Mouse (Mus musculus) liver, embryonic 13.5 days (tissue): Measurements from ENCODE around the gene Axdnd1. TPM values are rescaled to one million over a fixed set of nuclear protein-coding genes. Genes with fewer than 3 reads are reported as not detected.

Source experiments
- ATAC-seq: fragments of 200-750 bp; cut with Nextera tagmentation; 2 replicates; pipeline ENCODE4 v1.8.0; 2017; ENCODE audit warnings: low read depth, mild to moderate bottlenecking, moderate number of reproducible peaks, moderate library complexity
- DNase-seq: peaks from one replicate; pipeline ENCODE4 v3.0.0; 2022
- H3K27ac ChIP-seq: fragments of 300-500 bp; sonication (generic); 2 replicates; pipeline ENCODE4 v1.5.1; 2015; ENCODE audit warnings: moderate library complexity, mild to moderate bottlenecking, inconsistent platforms
- H3K27me3 ChIP-seq: fragments of 300-500 bp; sonication (generic); 2 replicates; pipeline ENCODE4 v1.6.1; 2015; ENCODE audit warnings: mild to moderate bottlenecking, inconsistent platforms
- H3K36me3 ChIP-seq: fragments of 300-500 bp; sonication (generic); 2 replicates; pipeline ENCODE4 v1.6.1; 2015; ENCODE audit warnings: mild to moderate bottlenecking, inconsistent platforms
- H3K4me1 ChIP-seq: fragments of 300-500 bp; sonication (generic); replicated peaks from 2 replicates; pipeline ENCODE4 v1.6.1; 2015; ENCODE audit warnings: inconsistent platforms
- H3K4me2 ChIP-seq: fragments of 300-500 bp; sonication (generic); 2 replicates; pipeline ENCODE4 v1.6.1; 2015; ENCODE audit warnings: inconsistent platforms, mild to moderate bottlenecking, moderate library complexity
- H3K4me3 ChIP-seq: fragments of 300-500 bp; sonication (generic); replicated peaks from 2 replicates; pipeline ENCODE4 v1.5.1; 2015; ENCODE audit warnings: mild to moderate bottlenecking, inconsistent platforms
- H3K9ac ChIP-seq: fragments of 300-500 bp; sonication (generic); 2 replicates; pipeline ENCODE4 v1.6.1; 2015; ENCODE audit warnings: mild to moderate bottlenecking, inconsistent platforms
- H3K9me3 ChIP-seq: fragments of 300-500 bp; sonication (generic); replicated peaks from 2 replicates; pipeline ENCODE4 v1.6.1; 2016; ENCODE audit warnings: inconsistent platforms
- WGBS: fragments of 180-500 bp; shearing (Covaris S2); methylation state at CpG from one replicate; pipeline ENCODE4 v1.1.7; 2015; ENCODE audit not compliant: insufficient replicate concordance; 5-methylcytosine and 5-hydroxymethylcytosine counted together
- polyA plus RNA-seq: library from polyadenylated mRNA; unstranded; fragments of >200 nt; fragmentation: Nextera tagmentation; extraction: Ambion mirVana; gene quantifications from 2 replicates; pipeline ENCODE4 v1.2.1, GENCODE M21; 2015

Axdnd1 gene
- polyA plus RNA-seq, 1 experiment from 2014 or later, result not detected

DNA sequence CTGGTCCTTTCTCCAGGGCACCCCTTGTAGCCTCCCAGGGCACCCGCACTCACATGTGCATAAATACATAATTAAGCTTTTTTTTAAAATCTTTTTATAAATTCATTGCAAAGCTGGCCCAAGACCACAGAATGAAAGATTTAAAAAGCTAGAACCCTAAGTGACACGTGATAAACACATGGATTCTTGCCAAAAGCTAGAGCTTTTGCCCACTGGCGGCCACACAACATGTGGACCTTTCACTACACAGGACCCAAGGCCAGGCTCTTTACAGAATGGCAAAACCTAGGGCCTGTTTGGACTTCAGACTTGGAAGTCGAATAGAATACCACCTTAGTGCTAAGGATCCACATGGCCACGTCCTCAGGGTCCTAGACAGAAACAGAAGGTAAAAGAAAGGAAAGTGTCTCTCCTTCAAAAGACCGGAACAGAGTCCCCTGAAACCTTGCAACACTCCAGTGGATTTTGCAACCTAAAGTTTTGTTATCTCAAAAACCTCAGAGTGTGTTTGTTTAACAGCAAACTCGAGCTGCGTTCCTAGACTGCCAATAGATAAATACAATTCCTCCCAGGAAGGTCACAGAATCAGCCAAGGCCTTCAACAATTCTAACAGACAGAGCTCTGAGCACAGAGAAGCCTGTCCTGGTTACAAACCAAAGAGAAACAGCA lies 37.6 kb upstream of the Axdnd1 start:
- Histone ChIP-seq H3K9ac (no peak overlapping the region), H3K4me2 (0 out of 2 replicates have a peak overlapping the region, but pooled peaks have one; percentile 12), H3K4me3 (no peak overlapping the region), H3K27me3 (no peaks in the 10 kb centered on the region), H3K9me3 (no peaks in the 10 kb centered on the region), H3K27ac (peak overlapping the region; percentile 58; the same call in 1 of the 2 replicates), H3K4me1 (peaks cover 51% of the 10 kb centered on the region), H3K36me3 (no peaks in the 10 kb centered on the region)
- DNase-seq, result no peak
- ATAC-seq, result 0 out of 2 replicates have a peak, but pooled peaks have one; percentile 24
- WGBS, result 42% methylated on average over 8 of the region's 8 CpGs

DNA sequence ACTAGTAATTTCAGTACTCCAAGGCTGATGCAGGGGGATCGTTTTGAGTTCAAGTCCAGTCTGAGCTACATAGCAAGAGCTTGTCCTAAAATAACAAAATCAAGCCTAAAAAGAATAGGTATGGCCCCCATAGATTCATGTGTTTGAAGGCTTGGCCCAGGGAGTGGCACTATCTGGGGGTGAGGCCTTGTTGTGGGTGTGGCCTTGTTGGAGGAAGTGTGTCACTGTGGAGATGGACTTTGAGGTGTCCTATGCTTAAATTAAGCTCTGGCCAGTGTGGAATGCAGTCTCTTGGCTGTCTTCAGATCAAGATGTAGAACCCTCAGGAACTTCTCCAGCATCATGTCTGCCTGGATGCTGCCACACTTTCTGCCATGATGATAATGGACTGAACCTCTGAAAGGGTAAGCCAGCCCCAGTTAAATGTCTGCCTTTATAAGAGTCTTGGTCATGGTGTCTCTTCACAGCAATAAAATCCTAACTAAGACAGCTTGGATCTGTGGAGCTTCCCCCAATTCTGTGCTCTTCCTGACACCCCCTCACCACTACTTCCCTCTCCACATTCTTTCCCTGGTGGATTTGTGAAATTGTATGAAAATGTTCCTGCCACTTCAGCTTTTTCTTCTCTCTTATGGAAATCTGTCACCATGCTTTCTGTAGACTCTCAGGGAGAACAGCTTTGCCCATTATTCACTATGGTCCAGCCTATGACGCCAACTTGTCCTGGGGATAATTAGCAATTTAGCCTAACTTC lies 34.2 kb upstream of the Axdnd1 start:
- no peaks in the 10 kb centered on the region for H3K9me3 ChIP-seq
- 66% methylated on average over 2 of the region's 2 CpGs for WGBS
- no peaks in the 10 kb centered on the region for H3K36me3 ChIP-seq
- no peak overlapping the region for H3K4me2 ChIP-seq
- no peak overlapping the region for H3K4me3 ChIP-seq
- DNase-seq (no peak), ATAC-seq (0 out of 2 replicates have a peak, but pooled peaks have one; percentile 38)
- H3K27ac ChIP-seq, result no peak overlapping the region
- peaks cover 33% of the 10 kb centered on the region for H3K4me1 ChIP-seq
- H3K9ac ChIP-seq, result no peak overlapping the region
- H3K27me3 ChIP-seq, result no peaks in the 10 kb centered on the region

DNA sequence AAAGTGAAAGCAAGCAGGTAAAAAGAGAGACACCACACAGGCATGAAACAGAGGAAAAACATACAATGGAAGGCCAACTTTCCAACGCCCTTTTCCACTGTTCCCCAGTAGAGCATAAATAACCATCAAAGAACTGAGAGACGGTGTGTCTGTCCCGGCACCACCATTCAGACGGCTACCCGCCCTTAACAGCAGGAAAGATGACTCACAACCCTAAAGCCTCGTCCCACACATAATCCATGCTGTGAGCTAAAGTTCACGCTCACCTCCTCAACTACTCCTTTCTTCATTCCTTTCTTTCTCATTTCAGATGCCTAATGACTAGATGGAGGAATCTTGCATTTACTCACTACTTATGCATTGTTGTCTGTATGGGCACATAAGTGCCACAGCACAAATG lies 33.4 kb upstream of the Axdnd1 start:
- H3K9ac ChIP-seq, result no peak overlapping the region
- H3K4me3 ChIP-seq, result no peak overlapping the region
- H3K27ac ChIP-seq, result no peak overlapping the region
- no peaks in the 10 kb centered on the region for H3K27me3 ChIP-seq
- ATAC-seq (no peak), DNase-seq (no peak)
- WGBS, result 40% methylated on average over 7 of the region's 7 CpGs
- no peaks in the 10 kb centered on the region for H3K36me3 ChIP-seq
- H3K9me3 ChIP-seq, result no peaks in the 10 kb centered on the region
- peaks cover 25% of the 10 kb centered on the region for H3K4me1 ChIP-seq
- no peak overlapping the region for H3K4me2 ChIP-seq

DNA sequence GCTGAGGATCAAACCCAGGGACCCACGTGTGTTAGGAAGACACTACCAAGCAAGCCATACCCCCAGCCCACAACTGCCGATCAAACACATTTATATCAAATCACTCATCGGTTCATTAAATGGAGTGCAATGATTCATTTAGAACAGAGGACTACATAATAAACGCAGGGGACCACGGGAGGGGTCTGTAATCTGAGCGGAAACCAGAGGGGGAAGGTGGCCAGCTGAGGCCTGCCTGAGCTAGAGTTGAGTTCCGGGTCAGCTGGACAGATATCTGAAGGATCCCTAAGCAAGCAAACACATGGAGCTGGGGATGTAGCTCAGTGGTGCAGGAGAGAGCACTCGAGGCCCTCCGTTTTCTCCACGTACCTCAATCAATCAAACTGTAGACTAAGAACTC lies 32.9 kb upstream of the Axdnd1 start:
- no peaks in the 10 kb centered on the region for H3K27me3 ChIP-seq
- H3K27ac ChIP-seq, result no peak overlapping the region
- H3K9me3 ChIP-seq, result no peaks in the 10 kb centered on the region
- H3K36me3 ChIP-seq, result no peaks in the 10 kb centered on the region
- H3K4me3 ChIP-seq, result no peak overlapping the region
- no peak for DNase-seq
- ATAC-seq, result no peak
- 72% methylated on average over 10 of the region's 10 CpGs for WGBS
- no peak overlapping the region for H3K4me2 ChIP-seq
- peaks cover 21% of the 10 kb centered on the region for H3K4me1 ChIP-seq
- H3K9ac ChIP-seq, result no peak overlapping the region

DNA sequence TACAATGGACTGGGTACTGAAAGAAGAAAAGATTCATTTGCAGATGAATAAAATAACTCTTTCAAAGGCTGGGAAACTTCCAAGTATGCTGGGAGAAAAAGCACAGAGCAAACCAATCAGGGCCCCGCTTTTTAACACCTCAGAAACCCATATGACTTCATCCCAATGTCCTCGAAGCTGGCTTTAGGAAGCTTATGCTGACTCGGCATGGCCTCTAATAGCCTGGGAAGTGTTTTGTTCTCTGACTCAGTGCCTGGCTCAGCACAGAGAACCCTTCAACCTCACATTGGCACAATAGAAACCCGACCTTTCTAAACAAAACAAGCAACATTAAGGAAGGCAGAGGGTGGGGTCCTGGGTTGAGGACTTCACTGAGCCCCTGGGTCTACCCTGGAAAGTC lies 29.5 kb upstream of the Axdnd1 start:
- 53% methylated on average over 4 of the region's 4 CpGs for WGBS
- Histone ChIP-seq H3K27me3 (no peaks in the 10 kb centered on the region), H3K27ac (no peak overlapping the region), H3K9me3 (no peaks in the 10 kb centered on the region), H3K4me3 (no peak overlapping the region), H3K36me3 (no peaks in the 10 kb centered on the region), H3K9ac (no peak overlapping the region), H3K4me1 (peaks cover 10% of the 10 kb centered on the region), H3K4me2 (no peak overlapping the region)
- DNase-seq, result no peak
- no peak for ATAC-seq

DNA sequence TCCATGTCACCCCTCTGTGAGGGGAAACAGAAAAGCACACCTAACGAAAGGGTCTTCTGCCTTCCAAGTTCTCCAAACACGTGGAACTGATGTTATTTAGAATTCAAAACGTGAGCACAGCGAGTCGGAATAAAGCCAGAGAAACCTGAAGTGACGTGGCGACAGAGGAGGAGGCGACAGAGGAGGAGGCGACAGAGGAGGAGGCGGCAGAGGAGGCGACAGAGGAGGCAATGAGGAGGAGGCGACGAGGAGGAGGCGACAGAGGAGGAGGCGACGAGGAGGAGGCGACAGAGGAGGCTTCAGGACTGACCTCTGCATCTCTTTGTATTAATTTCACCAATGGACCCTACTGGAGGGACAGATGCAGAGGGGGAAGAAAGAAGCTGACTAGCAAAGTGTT lies 28.7 kb upstream of the Axdnd1 start:
- ATAC-seq (no peak), DNase-seq (no peak)
- Histone ChIP-seq H3K27me3 (no peaks in the 10 kb centered on the region), H3K4me2 (no peak overlapping the region), H3K36me3 (peaks cover 5% of the 10 kb centered on the region; the same call in 1 of the 2 replicates), H3K9me3 (no peaks in the 10 kb centered on the region), H3K9ac (no peak overlapping the region), H3K4me3 (no peak overlapping the region), H3K27ac (no peak overlapping the region), H3K4me1 (peaks cover 2% of the 10 kb centered on the region)
- WGBS, result 72% methylated on average over 17 of the region's 17 CpGs

DNA sequence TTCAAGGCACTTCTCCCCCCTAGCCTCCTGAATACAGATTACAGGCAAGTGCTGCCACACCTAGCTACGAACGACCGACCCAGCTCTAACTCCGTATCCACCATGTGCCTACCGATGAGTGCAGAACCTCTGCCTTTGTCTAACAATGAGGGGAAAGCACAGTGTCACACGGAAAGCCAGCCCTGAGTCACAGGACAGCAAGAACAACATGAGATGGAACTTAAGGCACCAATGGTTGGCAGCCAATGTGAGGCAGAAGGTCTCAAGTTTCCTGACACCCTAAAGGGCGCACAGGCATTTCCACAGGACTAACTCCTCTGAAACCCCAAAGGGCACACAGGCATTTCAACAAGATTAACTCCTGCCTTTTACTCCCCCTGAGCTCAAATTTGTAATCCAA lies 28.1 kb upstream of the Axdnd1 start:
- ATAC-seq, result no peak
- Histone ChIP-seq H3K9ac (no peak overlapping the region), H3K36me3 (peaks cover 5% of the 10 kb centered on the region; the same call in 1 of the 2 replicates)

DNA sequence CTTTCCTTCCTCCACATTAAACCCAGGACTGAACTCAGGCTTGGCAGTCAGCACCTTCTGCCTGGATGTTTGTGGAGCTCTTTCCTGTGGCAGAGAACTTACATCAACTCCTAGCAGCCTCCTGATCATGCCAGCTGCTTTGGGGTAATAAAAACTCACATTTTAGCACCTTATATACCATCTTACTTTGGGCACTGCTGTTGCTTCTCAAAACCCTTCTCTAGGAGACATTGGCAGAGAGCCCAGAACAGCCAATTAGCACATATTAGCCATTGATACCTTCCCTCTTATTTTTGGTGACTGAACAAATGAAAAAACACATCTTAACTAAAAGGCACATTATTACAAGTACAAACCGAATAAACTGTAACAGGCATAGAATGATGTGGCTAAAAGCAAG lies 24.1 kb upstream of the Axdnd1 start:
- ATAC-seq, result no peak
- H3K36me3 ChIP-seq, result peaks cover 9% of the 10 kb centered on the region
- WGBS, result 74% methylated on average over 1 of the region's 1 CpGs

More for the DNA sequence above, 28.1 kb upstream of the Axdnd1 start:
- no peak overlapping the region for H3K4me2 ChIP-seq
- H3K9me3 ChIP-seq, result no peaks in the 10 kb centered on the region
- WGBS, result 76% methylated on average over 7 of the region's 7 CpGs
- H3K4me3 ChIP-seq, result no peak overlapping the region
- H3K27me3 ChIP-seq, result no peaks in the 10 kb centered on the region
- no peaks in the 10 kb centered on the region for H3K4me1 ChIP-seq
- DNase-seq, result no peak
- no peak overlapping the region for H3K27ac ChIP-seq

DNA sequence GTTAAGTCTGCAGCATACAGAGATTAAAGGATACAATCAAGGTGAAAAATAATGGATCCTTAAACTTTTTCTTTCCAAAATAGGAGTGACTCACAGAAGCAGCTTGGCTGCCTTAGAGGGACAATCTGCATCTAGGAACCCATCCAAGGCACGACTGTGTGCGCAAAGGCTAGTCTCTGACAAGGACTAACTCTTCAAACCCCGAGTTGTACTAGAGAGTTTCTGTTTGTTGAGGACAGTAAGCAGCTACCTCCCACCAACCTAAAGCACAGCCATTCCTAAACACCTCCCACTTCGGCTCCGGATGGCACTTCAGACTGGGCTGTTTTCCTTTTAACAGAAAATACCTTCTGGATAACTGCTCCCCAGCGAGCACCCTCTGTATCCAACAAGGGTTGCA lies 21.8 kb upstream of the Axdnd1 start:
- H3K36me3 ChIP-seq, result peaks cover 23% of the 10 kb centered on the region
- no peak for DNase-seq
- H3K4me3 ChIP-seq, result no peak overlapping the region
- no peak overlapping the region for H3K27ac ChIP-seq
- H3K9me3 ChIP-seq, result no peaks in the 10 kb centered on the region
- no peak overlapping the region for H3K9ac ChIP-seq
- H3K4me1 ChIP-seq, result no peaks in the 10 kb centered on the region
- no peak overlapping the region for H3K4me2 ChIP-seq
- H3K27me3 ChIP-seq, result no peaks in the 10 kb centered on the region
- ATAC-seq, result no peak
- WGBS, result 77% methylated on average over 6 of the region's 6 CpGs

More for the DNA sequence above, 24.1 kb upstream of the Axdnd1 start:
- H3K4me3 ChIP-seq, result no peak overlapping the region
- H3K9ac ChIP-seq, result no peak overlapping the region
- H3K27me3 ChIP-seq, result no peaks in the 10 kb centered on the region
- no peak for DNase-seq
- no peak overlapping the region for H3K27ac ChIP-seq
- H3K4me2 ChIP-seq, result no peak overlapping the region
- no peaks in the 10 kb centered on the region for H3K4me1 ChIP-seq
- no peaks in the 10 kb centered on the region for H3K9me3 ChIP-seq

DNA sequence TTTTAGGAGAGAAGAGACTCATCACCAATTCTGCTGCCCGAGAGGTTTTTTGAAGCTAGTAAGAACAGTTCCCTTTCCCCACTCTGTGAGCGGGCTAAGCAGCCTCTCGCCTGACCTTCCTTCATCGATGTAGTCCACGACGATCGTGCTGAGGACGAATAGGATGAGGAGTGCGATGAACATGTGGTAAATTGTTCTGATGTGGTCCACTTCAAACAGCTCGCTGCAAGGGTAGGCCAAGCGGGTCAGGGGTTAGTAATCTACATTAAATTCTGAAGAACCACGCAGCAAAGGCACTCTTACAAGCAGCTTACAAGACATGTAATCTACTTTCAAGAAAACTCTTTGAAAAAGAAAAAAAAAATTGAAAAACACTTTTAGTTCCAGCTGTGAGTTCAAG lies 21.3 kb upstream of the Axdnd1 start:
- Histone ChIP-seq H3K36me3 (peaks cover 28% of the 10 kb centered on the region), H3K4me2 (no peak overlapping the region), H3K4me1 (no peaks in the 10 kb centered on the region), H3K27me3 (no peaks in the 10 kb centered on the region), H3K27ac (no peak overlapping the region), H3K9me3 (no peaks in the 10 kb centered on the region), H3K4me3 (no peak overlapping the region), H3K9ac (no peak overlapping the region)
- 76% methylated on average over 12 of the region's 12 CpGs for WGBS
- no peak for DNase-seq
- no peak for ATAC-seq

DNA sequence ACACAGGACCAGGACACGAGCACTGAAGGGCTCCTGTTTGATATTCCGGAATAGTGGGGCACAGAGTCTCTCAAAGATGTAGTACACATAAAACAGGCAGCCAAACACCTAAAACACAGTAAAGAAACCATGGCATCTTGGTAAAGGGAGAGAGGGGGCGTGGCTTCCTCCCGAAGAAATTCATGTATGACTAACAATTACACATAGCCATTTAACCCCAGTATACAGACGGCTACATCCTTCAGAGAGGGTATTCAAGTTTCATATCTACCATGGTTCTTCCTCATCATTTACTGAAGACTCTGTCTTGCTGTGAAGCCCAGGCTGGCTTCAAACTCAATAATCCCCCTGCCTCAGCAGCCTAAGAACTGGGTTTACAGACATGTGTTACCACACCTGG lies 16.8 kb upstream of the Axdnd1 start:
- Histone ChIP-seq H3K9ac (no peak overlapping the region), H3K9me3 (no peaks in the 10 kb centered on the region), H3K4me2 (no peak overlapping the region), H3K27me3 (no peaks in the 10 kb centered on the region), H3K4me1 (no peaks in the 10 kb centered on the region), H3K36me3 (peaks cover 33% of the 10 kb centered on the region), H3K4me3 (no peak overlapping the region), H3K27ac (no peak overlapping the region)
- no peak for DNase-seq
- ATAC-seq, result no peak
- WGBS, result 70% methylated on average over 5 of the region's 5 CpGs
